Mouse (Mus musculus): ENCODE results near the gene Retreg3. TPM values are rescaled to one million over a fixed set of nuclear protein-coding genes. Genes with fewer than 3 reads are reported as not detected.

The Retreg3 gene
- polyA plus RNA-seq, 1 experiment: 57.8 TPM

- peak; percentile 50 to 67 for DNase-seq (ENCODE audit: low read depth in 1 of 2, low spot score in 2 of 2)
Observed at GRCm38 (mm10) chr11:101155728-101156371, 36.2 kb upstream of the Retreg3 start, which contains the start of gene Tubg2. Gene Tubg2, plus strand, starts transcription at chr11:101155907.

GRCm38 (mm10) chr11:101155151-101155550 lies 35.5 kb upstream of the Retreg3 start:
- Histone ChIP-seq H3K27ac (ENCODE audit: insufficient read depth, low read length) (no peak overlapping the region), H3K4me3 (ENCODE audit: extremely low read depth, insufficient read depth, insufficient read length) (no peak overlapping the region), H3K36me3 (ENCODE audit: control insufficient read depth, insufficient read depth, low read length) (no peaks in the 10 kb centered on the region), H3K4me1 (ENCODE audit: control insufficient read depth, insufficient read depth, insufficient read length) (peaks cover 4% of the 10 kb centered on the region; the same call in 1 of the 2 replicates), H3K27me3 (ENCODE audit: control insufficient read depth, insufficient read depth, low read length) (no peaks in the 10 kb centered on the region)
- DNase-seq (ENCODE audit: low read depth in 1 of 2, low spot score in 2 of 2): no peak
- TF ChIP-seq POLR2A (IDR thresholded peaks at IDR 0.05; ENCODE audit: low read depth, low read length) (no peak), CTCF (IDR thresholded peaks at IDR 0.05; ENCODE audit: extremely low read depth, insufficient read depth, insufficient read length, insufficient replicate concordance) (no peak)
- 83% methylated on average over 6 of the region's 6 CpGs for WGBS

More at GRCm38 (mm10) chr11:101155728-101156371, 36.2 kb upstream of the Retreg3 start, which contains the start of gene Tubg2:
- peaks cover 4% of the 10 kb centered on the region; the same call in 1 of the 2 replicates for H3K4me1 ChIP-seq (ENCODE audit: control insufficient read depth, insufficient read depth, insufficient read length)
- peak within 1 kb of the TSS; percentile 45; the same call in 1 of the 2 replicates for H3K27ac ChIP-seq (ENCODE audit: insufficient read depth, low read length)
- H3K4me3 ChIP-seq (ENCODE audit: extremely low read depth, insufficient read depth, insufficient read length): peak within 1 kb of the TSS; percentile 50
- WGBS: 5% methylated on average over 36 of the region's 36 CpGs
- H3K36me3 ChIP-seq (ENCODE audit: control insufficient read depth, insufficient read depth, low read length): no peaks in the 10 kb centered on the region
- TF ChIP-seq POLR2A (IDR thresholded peaks at IDR 0.05; ENCODE audit: low read depth, low read length): no peak
- no peak for TF ChIP-seq CTCF (IDR thresholded peaks at IDR 0.05; ENCODE audit: extremely low read depth, insufficient read depth, insufficient read length, insufficient replicate concordance)
- no peaks in the 10 kb centered on the region for H3K27me3 ChIP-seq (ENCODE audit: control insufficient read depth, insufficient read depth, low read length)

- TF ChIP-seq CTCF (IDR thresholded peaks at IDR 0.05; ENCODE audit: extremely low read depth, insufficient read depth, insufficient read length, insufficient replicate concordance): no peak
- no peak for TF ChIP-seq POLR2A (IDR thresholded peaks at IDR 0.05; ENCODE audit: low read depth, low read length)
- peaks cover 4% of the 10 kb centered on the region; the same call in 1 of the 2 replicates for H3K4me1 ChIP-seq (ENCODE audit: control insufficient read depth, insufficient read depth, insufficient read length)
- no peak overlapping the region for H3K27ac ChIP-seq (ENCODE audit: insufficient read depth, low read length)
- H3K4me3 ChIP-seq (ENCODE audit: extremely low read depth, insufficient read depth, insufficient read length): no peak overlapping the region
- no peak for DNase-seq (ENCODE audit: low read depth in 1 of 2, low spot score in 2 of 2)
- no peaks in the 10 kb centered on the region for H3K27me3 ChIP-seq (ENCODE audit: control insufficient read depth, insufficient read depth, low read length)
- no peaks in the 10 kb centered on the region for H3K36me3 ChIP-seq (ENCODE audit: control insufficient read depth, insufficient read depth, low read length)
Observed at GRCm38 (mm10) chr11:101154648-101155047, 35.0 kb upstream of the Retreg3 start.

GRCm38 (mm10) chr11:101152825-101153224 lies 33.1 kb upstream of the Retreg3 start:
- Histone ChIP-seq H3K4me1 (ENCODE audit: control insufficient read depth, insufficient read depth, insufficient read length) (peaks cover 4% of the 10 kb centered on the region; the same call in 1 of the 2 replicates), H3K4me3 (ENCODE audit: extremely low read depth, insufficient read depth, insufficient read length) (no peak overlapping the region), H3K27me3 (ENCODE audit: control insufficient read depth, insufficient read depth, low read length) (no peaks in the 10 kb centered on the region), H3K36me3 (ENCODE audit: control insufficient read depth, insufficient read depth, low read length) (no peaks in the 10 kb centered on the region), H3K27ac (ENCODE audit: insufficient read depth, low read length) (no peak overlapping the region)
- TF ChIP-seq POLR2A (IDR thresholded peaks at IDR 0.05; ENCODE audit: low read depth, low read length) (no peak), CTCF (IDR thresholded peaks at IDR 0.05; ENCODE audit: extremely low read depth, insufficient read depth, insufficient read length, insufficient replicate concordance) (no peak)
- 85% methylated on average over 1 of the region's 1 CpGs for WGBS
- DNase-seq (ENCODE audit: low read depth in 1 of 2, low spot score in 2 of 2): no peak

- no peak overlapping the region for H3K4me3 ChIP-seq (ENCODE audit: extremely low read depth, insufficient read depth, insufficient read length)
- no peak overlapping the region for H3K27ac ChIP-seq (ENCODE audit: insufficient read depth, low read length)
- 65% methylated on average over 2 of the region's 2 CpGs for WGBS
- no peaks in the 10 kb centered on the region for H3K27me3 ChIP-seq (ENCODE audit: control insufficient read depth, insufficient read depth, low read length)
- no peak for DNase-seq (ENCODE audit: low read depth in 1 of 2, low spot score in 2 of 2)
- peaks cover 2% of the 10 kb centered on the region; the same call in 1 of the 2 replicates for H3K4me1 ChIP-seq (ENCODE audit: control insufficient read depth, insufficient read depth, insufficient read length)
- TF ChIP-seq POLR2A (IDR thresholded peaks at IDR 0.05; ENCODE audit: low read depth, low read length) (no peak), CTCF (IDR thresholded peaks at IDR 0.05; ENCODE audit: extremely low read depth, insufficient read depth, insufficient read length, insufficient replicate concordance) (no peak)
- H3K36me3 ChIP-seq (ENCODE audit: control insufficient read depth, insufficient read depth, low read length): no peaks in the 10 kb centered on the region
Observed at GRCm38 (mm10) chr11:101151063-101151462, 31.4 kb upstream of the Retreg3 start.

- Histone ChIP-seq H3K4me1 (ENCODE audit: control insufficient read depth, insufficient read depth, insufficient read length) (no peaks in the 10 kb centered on the region), H3K27ac (ENCODE audit: insufficient read depth, low read length) (no peak overlapping the region), H3K27me3 (ENCODE audit: control insufficient read depth, insufficient read depth, low read length) (no peaks in the 10 kb centered on the region), H3K36me3 (ENCODE audit: control insufficient read depth, insufficient read depth, low read length) (no peaks in the 10 kb centered on the region), H3K4me3 (ENCODE audit: extremely low read depth, insufficient read depth, insufficient read length) (no peak overlapping the region)
- WGBS: 54% methylated on average over 9 of the region's 9 CpGs
- DNase-seq (ENCODE audit: low read depth in 1 of 2, low spot score in 2 of 2): no peak
- TF ChIP-seq CTCF (IDR thresholded peaks at IDR 0.05; ENCODE audit: extremely low read depth, insufficient read depth, insufficient read length, insufficient replicate concordance) (no peak), POLR2A (IDR thresholded peaks at IDR 0.05; ENCODE audit: low read depth, low read length) (no peak)
Observed at GRCm38 (mm10) chr11:101149178-101150105, 29.7 kb upstream of the Retreg3 start.
